Mouse (Mus musculus) bone marrow macrophage, adult 2 months (primary cell): ENCODE measurements around the gene Chfr. TPM values are rescaled to one million over a fixed set of nuclear protein-coding genes. Genes with fewer than 3 reads are reported as not detected.
"Not testable (repeated sequence)": the region's sequence is repeated elsewhere in the genome, so short reads cannot be mapped to it uniquely, and the experiment has no call there.

Experiments
- H3K27ac ChIP-seq: 2 replicates; pipeline ENCODE4 v1.5.1; 2012; ENCODE audit warnings: low read depth, low read length; ENCODE audit not compliant: insufficient read depth
- H3K4me1 ChIP-seq: 2 replicates; pipeline ENCODE4 v1.6.1; 2012; ENCODE audit warnings: low read length; ENCODE audit not compliant: control insufficient read depth, insufficient read depth
- H3K4me3 ChIP-seq: 2 replicates; pipeline ENCODE4 v1.5.1; 2012; ENCODE audit warnings: mild to moderate bottlenecking, low read length, moderate library complexity; ENCODE audit not compliant: insufficient read depth
- CTCF ChIP-seq: IDR thresholded peaks from 2 replicates; pipeline ENCODE4 v1.5.1; 2012; ENCODE audit warnings: low read depth, mild to moderate bottlenecking, low read length, moderate library complexity
- POLR2A ChIP-seq: IDR thresholded peaks from 2 replicates; pipeline ENCODE4 v1.6.1; 2012; ENCODE audit warnings: mild to moderate bottlenecking, low read depth, low read length, borderline replicate concordance
- polyA plus RNA-seq: library from polyadenylated mRNA; stranded (reverse); fragments of >200 nt; gene quantifications from 2 replicates; pipeline ENCODE4 v1.2.4, GENCODE M21; 2012; ENCODE audit not compliant: missing spikeins, insufficient read depth, insufficient read length

Chfr gene
- polyA plus RNA-seq, 1 experiment = 42.5 TPM

- 0 out of 2 replicates have a peak, but pooled peaks cover 2% of the 10 kb centered on the region for H3K4me1 ChIP-seq
- peak overlapping the region; percentile 93; the same call in 1 of the 2 replicates for H3K4me3 ChIP-seq
- TF ChIP-seq POLR2A (no peak), CTCF (no peak)
- no peak overlapping the region for H3K27ac ChIP-seq
Observed at GRCm38 (mm10) chr5:110108305-110108628, 27.4 kb upstream of the Chfr start.

GRCm38 (mm10) chr5:110109991-110110441 lies 25.6 kb upstream of the Chfr start, which contains the start of gene Zfp605:
Gene Zfp605 (plus strand): TSS chr5:110110092.
- no peak for TF ChIP-seq CTCF
- TF ChIP-seq POLR2A = no peak
- Histone ChIP-seq H3K4me3 (peak within 1 kb of the TSS; percentile 87), H3K27ac (peak within 1 kb of the TSS; percentile 76), H3K4me1 (0 out of 2 replicates have a peak, but pooled peaks cover 2% of the 10 kb centered on the region)

GRCm38 (mm10) chr5:110122380-110122779 lies 13.3 kb upstream of the Chfr start:
- H3K4me3 ChIP-seq, H3K27ac ChIP-seq, H3K4me1 ChIP-seq: not testable (repeated sequence)

- H3K4me1 ChIP-seq = peaks cover 3% of the 10 kb centered on the region; the same call in 1 of the 2 replicates
- no peak for TF ChIP-seq CTCF
- no peak for TF ChIP-seq POLR2A
- H3K4me3 ChIP-seq = peak overlapping the region; percentile 99
- H3K27ac ChIP-seq = peak overlapping the region; percentile 28; the same call in 1 of the 2 replicates
Observed at GRCm38 (mm10) chr5:110136087-110136464, 434 bp downstream of the Chfr start.

GRCm38 (mm10) chr5:110137816-110138215 lies 2.2 kb downstream of the Chfr start:
- H3K4me1 ChIP-seq = peaks cover 3% of the 10 kb centered on the region; the same call in 1 of the 2 replicates
- TF ChIP-seq CTCF = no peak
- no peak for TF ChIP-seq POLR2A
- no peak overlapping the region for H3K27ac ChIP-seq
- H3K4me3 ChIP-seq = no peak overlapping the region

- TF ChIP-seq POLR2A (no peak), CTCF (no peak)
- no peak overlapping the region for H3K27ac ChIP-seq
- no peak overlapping the region for H3K4me3 ChIP-seq
- H3K4me1 ChIP-seq = peaks cover 3% of the 10 kb centered on the region; the same call in 1 of the 2 replicates
Observed at GRCm38 (mm10) chr5:110139325-110139724, 3.7 kb downstream of the Chfr start.

- no peaks in the 10 kb centered on the region for H3K4me1 ChIP-seq
Observed at GRCm38 (mm10) chr5:110140424-110140823, 4.8 kb downstream of the Chfr start.

GRCm38 (mm10) chr5:110142309-110142708 lies 6.7 kb downstream of the Chfr start:
- no peaks in the 10 kb centered on the region for H3K4me1 ChIP-seq
- TF ChIP-seq POLR2A (no peak), CTCF (no peak)
- H3K27ac ChIP-seq = no peak overlapping the region
- H3K4me3 ChIP-seq = no peak overlapping the region

More at GRCm38 (mm10) chr5:110140424-110140823, 4.8 kb downstream of the Chfr start:
- TF ChIP-seq POLR2A (no peak), CTCF (no peak)
- H3K27ac ChIP-seq = no peak overlapping the region
- H3K4me3 ChIP-seq = no peak overlapping the region

GRCm38 (mm10) chr5:110143007-110143406 lies 7.4 kb downstream of the Chfr start:
- Histone ChIP-seq H3K4me1 (no peaks in the 10 kb centered on the region), H3K27ac (no peak overlapping the region), H3K4me3 (no peak overlapping the region)
- TF ChIP-seq CTCF (peak; percentile 27; the same call in 1 of the 2 replicates), POLR2A (no peak)

- TF ChIP-seq CTCF = no peak
- H3K27ac ChIP-seq = no peak overlapping the region
- no peak overlapping the region for H3K4me3 ChIP-seq
- H3K4me1 ChIP-seq = peaks cover 4% of the 10 kb centered on the region; the same call in 1 of the 2 replicates
Observed at GRCm38 (mm10) chr5:110169374-110169773, 33.7 kb downstream of the Chfr start.
